Mouse (Mus musculus): ENCODE results near the gene Olfr1391. TPM values are rescaled to one million over a fixed set of nuclear protein-coding genes. Genes with fewer than 3 reads are reported as not detected.
"Not testable (repeated sequence)": the region's sequence is repeated elsewhere in the genome, so short reads cannot be mapped to it uniquely, and the experiment has no call there.

Gene Olfr1391
- not detected for total RNA-seq (2021)

DNA sequence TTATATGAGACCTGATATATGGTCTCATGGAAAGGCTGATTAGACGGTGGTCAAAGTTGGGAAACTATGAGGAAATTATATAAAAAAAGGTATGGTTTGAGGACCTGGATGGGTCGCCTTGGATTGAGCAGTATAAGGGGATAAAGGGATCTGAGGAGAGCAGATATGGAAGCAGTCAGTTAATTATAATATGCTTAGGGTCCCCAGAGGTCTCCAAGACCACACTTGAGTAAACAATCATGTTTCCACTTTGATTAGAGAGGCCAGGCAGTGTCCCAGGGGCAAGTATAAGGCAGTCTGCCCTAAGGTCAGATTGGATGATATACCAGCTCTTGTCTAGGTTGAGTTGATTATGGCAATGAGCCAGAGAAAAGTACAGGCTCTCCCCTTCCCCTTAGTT lies at the start of gene Olfr1391:
Gene Olfr1391 (plus strand): TSS at position 301 of the 400 bp plus-strand sequence.
- intact Hi-C loops (cut with DNase I): no loop called here
- no peak for DNase-seq

GRCm38 (mm10) chr11:49273834-49274519 lies 48.6 kb upstream of the Olfr1391 start:
- intact Hi-C loops (cut with DNase I): loop anchor here (5.0 kb wide), 1 partner anchor 402 kb away; the partner anchor contains the start of gene Irgm1

GRCm38 (mm10) chr11:49278222-49278621 lies 44.3 kb upstream of the Olfr1391 start, which contains the start of gene Olfr1393:
TSS of gene Olfr1393 (plus strand) at chr11:49278304.
- intact Hi-C loops (cut with DNase I): no loop called here
- no peak for DNase-seq

More at GRCm38 (mm10) chr11:49273834-49274519, 48.6 kb upstream of the Olfr1391 start:
- no peak for DNase-seq

- DNase-seq; intact Hi-C loops (cut with DNase I): not testable (repeated sequence)
Measured at GRCm38 (mm10) chr11:49284982-49285381, 37.6 kb upstream of the Olfr1391 start, which contains the start of gene Olfr1392. TSS of gene Olfr1392 (plus strand) at chr11:49285282.

GRCm38 (mm10) chr11:49287251-49287650 lies 35.3 kb upstream of the Olfr1391 start:
- intact Hi-C loops (cut with DNase I): no loop called here
- no peak for DNase-seq

GRCm38 (mm10) chr11:49292777-49293176 lies 29.8 kb upstream of the Olfr1391 start:
- intact Hi-C loops (cut with DNase I): no loop called here
- no peak for DNase-seq

- no peak for DNase-seq
- intact Hi-C loops (cut with DNase I): no loop called here
Measured at GRCm38 (mm10) chr11:49304441-49304840, 18.1 kb upstream of the Olfr1391 start, which contains the start of gene Olfr10. TSS of gene Olfr10 (plus strand) at chr11:49304741.

GRCm38 (mm10) chr11:49308547-49308946 lies 14.0 kb upstream of the Olfr1391 start:
- intact Hi-C loops (cut with DNase I); DNase-seq: not testable (repeated sequence)

DNA sequence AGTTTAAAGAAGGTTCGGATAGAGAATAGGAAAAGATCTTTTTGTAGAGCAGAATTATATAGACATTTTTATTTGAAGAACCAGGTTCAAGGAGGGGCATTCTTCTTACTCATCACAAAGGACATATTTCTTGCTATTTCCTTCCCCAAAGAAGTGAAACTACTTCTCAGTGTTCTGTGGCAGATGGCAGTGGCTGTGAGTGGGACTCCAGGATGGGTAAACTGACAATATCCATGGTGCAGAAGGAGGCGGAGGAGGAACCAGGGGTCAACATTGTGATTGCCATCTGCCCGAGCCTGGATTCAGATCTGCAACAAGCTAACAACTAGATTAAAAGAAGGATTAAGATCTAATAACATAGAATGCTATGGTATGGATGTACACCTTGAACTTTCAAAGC lies 4.2 kb downstream of the Olfr1391 start:
- intact Hi-C loops (cut with DNase I): no loop called here
- DNase-seq: no peak

- intact Hi-C loops (cut with DNase I): no loop called here
- DNase-seq: no peak
Measured at GRCm38 (mm10) chr11:49329686-49330085, 7.1 kb downstream of the Olfr1391 start.

- intact Hi-C loops (cut with DNase I): no loop called here
- DNase-seq: no peak
Measured at GRCm38 (mm10) chr11:49334888-49335287, 12.3 kb downstream of the Olfr1391 start, which contains the start of gene Olfr1390. TSS of gene Olfr1390 (plus strand) at chr11:49335188.

GRCm38 (mm10) chr11:49337150-49337832 lies 14.7 kb downstream of the Olfr1391 start:
- no peak for DNase-seq
- intact Hi-C loops (cut with DNase I): no loop called here

Other genes with a start within 250 kb of the Olfr1391 start
- 1 to 10 TPM; 2.3 to 2.7 TPM for gene Ifi47, start 246.2 kb upstream of the Olfr1391 start, total RNA-seq (2021)
- 1 to 10 TPM; 1.5 TPM for gene Olfr1396, start 207.9 kb upstream of the Olfr1391 start, total RNA-seq (2021)
- not detected for gene Olfr1395, start 180.5 kb upstream of the Olfr1391 start, total RNA-seq (2021)
- gene Olfr1394, start 168.4 kb upstream of the Olfr1391 start, total RNA-seq (2021): not detected
- gene Btnl9, start 135.6 kb upstream of the Olfr1391 start, total RNA-seq (2021): 10 to 100 TPM; 34.7 to 38.5 TPM
- 10 to 100 TPM; 25.8 to 26.8 TPM for gene Zfp62, start 119.5 kb upstream of the Olfr1391 start, total RNA-seq (2021)
- gene Mgat1, start 78.6 kb upstream of the Olfr1391 start, total RNA-seq (2021): 10 to 100 TPM; 64.7 to 66.9 TPM
- gene Olfr1393, start 44.4 kb upstream of the Olfr1391 start, total RNA-seq (2021): under 1 TPM in 1 of 2 experiments, not detected in 1; 0.19 TPM
- gene Olfr1392, start 37.5 kb upstream of the Olfr1391 start, total RNA-seq (2021): not detected
- gene Olfr10, start 18.0 kb upstream of the Olfr1391 start, total RNA-seq (2021): not detected
- not detected for gene Olfr1390, start 12.4 kb downstream of the Olfr1391 start, total RNA-seq (2021)
- not detected for gene Olfr1389, start 100.3 kb downstream of the Olfr1391 start, total RNA-seq (2021)
- under 1 TPM in 1 of 2 experiments, not detected in 1; 0.22 TPM for gene Olfr1388, start 113.9 kb downstream of the Olfr1391 start, total RNA-seq (2021)
- under 1 TPM; 0.08 to 0.27 TPM for gene Olfr1387, start 132.6 kb downstream of the Olfr1391 start, total RNA-seq (2021)
- gene Olfr1386, start 142.3 kb downstream of the Olfr1391 start, total RNA-seq (2021): not detected
- not detected for gene Olfr1385, start 166.3 kb downstream of the Olfr1391 start, total RNA-seq (2021)
- under 1 TPM in 1 of 2 experiments, not detected in 1; 0.31 TPM for gene Olfr1384, start 184.0 kb downstream of the Olfr1391 start, total RNA-seq (2021)
- gene Olfr1383, start 196.9 kb downstream of the Olfr1391 start, total RNA-seq (2021): under 1 TPM in 1 of 2 experiments, not detected in 1; 0.69 TPM
- gene Olfr1382, start 205.5 kb downstream of the Olfr1391 start, total RNA-seq (2021): not detected
- gene Olfr1381, start 220.7 kb downstream of the Olfr1391 start, total RNA-seq (2021): not detected
- gene Olfr1380, start 234.1 kb downstream of the Olfr1391 start, total RNA-seq (2021): not detected